Mouse (Mus musculus) cerebellum, adult (tissue): ENCODE measurements around the gene Mdga1.

Experiments
- ATAC-seq: cut with Nextera tagmentation; 2 replicates; pipeline ENCODE4 v1.9.2; 2017; ENCODE audit warnings: mild to moderate bottlenecking, moderate library complexity, mixed read lengths; ENCODE audit not compliant: insufficient number of reproducible peaks, low FRiP score, low TSS enrichment

Mdga1 gene

GRCm38 (mm10) chr17:29925608-29926606 lies 44.0 kb downstream of the Mdga1 start:
- ATAC-seq, result no peak

- ATAC-seq, result no peak
Observed at GRCm38 (mm10) chr17:29920089-29920488, 49.8 kb downstream of the Mdga1 start.

- ATAC-seq, result no peak
Observed at GRCm38 (mm10) chr17:29919552-29919920, 50.4 kb downstream of the Mdga1 start.

GRCm38 (mm10) chr17:29918791-29919551 lies 50.9 kb downstream of the Mdga1 start:
- ATAC-seq, result no peak

- ATAC-seq, result no peak
Observed at GRCm38 (mm10) chr17:29916968-29917367, 52.9 kb downstream of the Mdga1 start.

- no peak for ATAC-seq
Observed at GRCm38 (mm10) chr17:29915820-29916219, 54.1 kb downstream of the Mdga1 start.

GRCm38 (mm10) chr17:29913301-29913965 lies 56.5 kb downstream of the Mdga1 start:
- ATAC-seq, result no peak

GRCm38 (mm10) chr17:29912733-29913132 lies 57.2 kb downstream of the Mdga1 start:
- no peak for ATAC-seq

- no peak for ATAC-seq
Observed at GRCm38 (mm10) chr17:29909031-29909430, 60.9 kb downstream of the Mdga1 start.

GRCm38 (mm10) chr17:29904694-29905093 lies 65.2 kb downstream of the Mdga1 start:
- ATAC-seq, result no peak

GRCm38 (mm10) chr17:29902406-29903155 lies 67.3 kb downstream of the Mdga1 start:
- no peak for ATAC-seq

- ATAC-seq, result no peak
Observed at GRCm38 (mm10) chr17:29900289-29900688, 69.6 kb downstream of the Mdga1 start.

GRCm38 (mm10) chr17:29896181-29897054 lies 73.5 kb downstream of the Mdga1 start:
- ATAC-seq, result no peak

GRCm38 (mm10) chr17:29895566-29895965 lies 74.3 kb downstream of the Mdga1 start:
- ATAC-seq, result no peak

GRCm38 (mm10) chr17:29894965-29895364 lies 74.9 kb downstream of the Mdga1 start:
- ATAC-seq, result no peak

- no peak for ATAC-seq
Observed at GRCm38 (mm10) chr17:29890451-29891110, 79.3 kb downstream of the Mdga1 start.

- ATAC-seq, result 0 out of 2 replicates have a peak, but pooled peaks have one; percentile 42
Observed at GRCm38 (mm10) chr17:29888981-29889980, 80.6 kb downstream of the Mdga1 start.
